Mouse (Mus musculus) megakaryocyte progenitor cell, adult 5-6 weeks (primary cell): ENCODE results near the gene Mup16. TPM values are rescaled to one million over a fixed set of nuclear protein-coding genes. Genes with fewer than 3 reads are reported as not detected.
"Not testable (repeated sequence)": the region's sequence is repeated elsewhere in the genome, so short reads cannot be mapped to it uniquely, and the experiment has no call there.

Experiments
- ATAC-seq: replicated peaks from 2 replicates; pipeline ENCODE4 v1.8.0; 2016; ENCODE audit warnings: mild to moderate bottlenecking, moderate TSS enrichment, inconsistent platforms; ENCODE audit not compliant: poor library complexity
- total RNA-seq, 2 experiments: library from RNA; stranded (forward) in 1 of 2; stranded (reverse) in 1 of 2; fragments of 157-497, 149-512 nt in 1 of 2; fragments of 200-1000 nt in 1 of 2; gene quantifications; 2 replicates each; pipeline versions ENCODE4 v1.2.3 to v1.2.4; 2015 to 2017

Mup16 gene
- total RNA-seq (2015) (not detected in 2 replicates), total RNA-seq (2017) (not detected in 2 replicates)

GRCm38 (mm10) chr4:61519431-61519830 is at the start of gene Mup16:
TSS of gene Mup16 (minus strand) at chr4:61519531.
- ATAC-seq: not testable (repeated sequence)

- ATAC-seq: not testable (repeated sequence)
These were observed 36.6 kb upstream of the Mup16 start for GRCm38 (mm10) chr4:61555887-61556286.

Other genes with a start within 250 kb of the Mup16 start
- gene Mup14, start 215.5 kb downstream of the Mup16 start, total RNA-seq (2015): not detected in 2 replicates
- not detected in 2 replicates for gene Mup14, start 215.5 kb downstream of the Mup16 start, total RNA-seq (2017)
- not detected in 2 replicates for gene Mup15, start 79.8 kb downstream of the Mup16 start, total RNA-seq (2015)
- not detected in 2 replicates for gene Mup15, start 79.8 kb downstream of the Mup16 start, total RNA-seq (2017)
- not detected in 2 replicates for gene Mup17, start 76.3 kb upstream of the Mup16 start, total RNA-seq (2015)
- not detected in 2 replicates for gene Mup17, start 76.3 kb upstream of the Mup16 start, total RNA-seq (2017)
- gene Mup18, start 154.6 kb upstream of the Mup16 start, total RNA-seq (2015): not detected in 2 replicates
- not detected in 2 replicates for gene Mup18, start 154.6 kb upstream of the Mup16 start, total RNA-seq (2017)